Mouse (Mus musculus) bone marrow, adult 2 months (tissue): ENCODE measurements around the gene Hk3.

Experiments used
- CTCF ChIP-seq: fragments of 200-500 bp; IDR thresholded peaks from 2 replicates; pipeline ENCODE4 v1.5.1; 2011; ENCODE audit warnings: low read length, control low read depth; ENCODE audit not compliant: control insufficient read depth, insufficient read depth
- POLR2A ChIP-seq: fragments of 200-500 bp; IDR thresholded peaks from 2 replicates; pipeline ENCODE4 v1.6.1; 2011; ENCODE audit warnings: low read depth, mild to moderate bottlenecking, control low read depth, low read length, borderline replicate concordance; ENCODE audit not compliant: control insufficient read depth

GRCm38 (mm10) chr13:55005691-55006414 is 15.3 kb downstream of the Hk3 start:
- TF ChIP-seq CTCF, result no peak
- TF ChIP-seq POLR2A, result no peak; the same call in 1 of the 2 replicates
